Mouse (Mus musculus) heart, adult 18-20 months (tissue): ENCODE results near the gene Olfr288. TPM values are rescaled to one million over a fixed set of nuclear protein-coding genes. Genes with fewer than 3 reads are reported as not detected.

Experiments used
- DNase-seq, 2 experiments: peaks; one replicate each; pipeline ENCODE4 v3.0.0; 2021 to 2022; ENCODE audit warnings: mixed read lengths in 1 of 2
- long read RNA-seq, 2 experiments: library from polyadenylated mRNA; stranded (forward); transcript quantifications; one replicate each; pipeline ENCODE4 v2.0.0; 2021
- total RNA-seq, 2 experiments: library from RNA; stranded (reverse); gene quantifications; 2 replicates each; pipeline ENCODE4 v1.2.3; 2021

Gene Olfr288
- not detected for total RNA-seq
- long read RNA-seq, experiment 1 = 0 reads
- long read RNA-seq, experiment 2 = 0 reads

GRCm38 (mm10) chr15:98195442-98195841 is at the start of gene Olfr288:
Olfr288 (minus strand) TSS chr15:98195542.
- no peak for DNase-seq

- DNase-seq = no peak
Observed at GRCm38 (mm10) chr15:98235442-98235841, 40.1 kb upstream of the Olfr288 start.

- no peak for DNase-seq
Observed at GRCm38 (mm10) chr15:98234350-98234749, 39.0 kb upstream of the Olfr288 start, which contains the start of gene Olfr286. Olfr286 (minus strand) TSS chr15:98234450.

GRCm38 (mm10) chr15:98226096-98226495 is 30.8 kb upstream of the Olfr288 start:
- no peak for DNase-seq

- DNase-seq = no peak
Observed at GRCm38 (mm10) chr15:98225610-98226009, 30.3 kb upstream of the Olfr288 start.

- DNase-seq = no peak
Observed at GRCm38 (mm10) chr15:98222377-98222776, 27.0 kb upstream of the Olfr288 start.

GRCm38 (mm10) chr15:98220877-98221276 is 25.5 kb upstream of the Olfr288 start, which contains the start of the genes Gm44579 and Olfr287:
Gm44579 (minus strand) TSS chr15:98220977.
Olfr287 (minus strand) TSS chr15:98221056.
- no peak for DNase-seq

- DNase-seq = no peak
Observed at GRCm38 (mm10) chr15:98214130-98214529, 18.8 kb upstream of the Olfr288 start.

GRCm38 (mm10) chr15:98213336-98213870 is 18.1 kb upstream of the Olfr288 start:
- no peak for DNase-seq

GRCm38 (mm10) chr15:98209676-98210075 is 14.3 kb upstream of the Olfr288 start:
- no peak for DNase-seq

GRCm38 (mm10) chr15:98184456-98184855 is 10.9 kb downstream of the Olfr288 start:
- no peak for DNase-seq

GRCm38 (mm10) chr15:98181856-98182570 is 13.3 kb downstream of the Olfr288 start:
- DNase-seq = no peak

GRCm38 (mm10) chr15:98181132-98181711 is 14.1 kb downstream of the Olfr288 start:
- DNase-seq = peak; percentile 95 to 97

GRCm38 (mm10) chr15:98180567-98181131 is 14.7 kb downstream of the Olfr288 start:
- DNase-seq = no peak

- no peak for DNase-seq
Observed at GRCm38 (mm10) chr15:98177320-98177719, 18.0 kb downstream of the Olfr288 start.

- peak; percentile 18 to 60 for DNase-seq
Observed at GRCm38 (mm10) chr15:98173821-98174220, 21.5 kb downstream of the Olfr288 start.

GRCm38 (mm10) chr15:98172113-98172512 is 23.2 kb downstream of the Olfr288 start:
- DNase-seq = no peak

- DNase-seq = no peak
Observed at GRCm38 (mm10) chr15:98170917-98171316, 24.4 kb downstream of the Olfr288 start.

GRCm38 (mm10) chr15:98170365-98170764 is 25.0 kb downstream of the Olfr288 start:
- peak in 1 of 2 experiments; percentile 29 for DNase-seq

GRCm38 (mm10) chr15:98168622-98169004 is 26.7 kb downstream of the Olfr288 start:
- DNase-seq = no peak

- peak; percentile 76 to 83 for DNase-seq
Observed at GRCm38 (mm10) chr15:98167645-98168621, 27.4 kb downstream of the Olfr288 start.
